16 mouse cellular contexts compared by ENCODE assay signal in the genomic region with DNA sequence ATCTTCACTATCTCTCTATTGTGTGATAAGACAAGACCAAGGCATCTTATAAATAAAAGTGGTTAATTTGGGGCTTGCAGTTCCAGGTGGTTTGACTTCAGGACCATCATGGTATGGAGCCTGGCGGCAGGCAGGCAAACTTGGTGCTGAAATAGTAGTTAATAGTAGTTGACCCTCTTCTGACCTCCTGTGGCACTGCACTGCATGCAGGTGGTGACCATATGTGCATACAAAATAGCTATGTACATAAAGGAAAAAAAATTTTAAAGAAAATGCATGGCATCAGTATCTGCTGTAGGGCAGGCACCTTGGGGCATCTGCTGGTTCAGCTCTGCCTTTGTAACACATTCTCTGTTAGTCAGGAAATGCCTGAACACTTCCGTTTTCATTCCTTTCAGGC.
"Had no signal": no experiment of that assay in that cellular context is flagged by ENCODE, and none has a peak within 500 bp of the region (broad histone marks: within the 10 kb centered on the region; RNA-seq: fewer than 3 reads in every experiment).

No protein-coding gene starts in this region.

- H3K9me3 ChIP-seq: limb, embryonic 15.5 days; liver, embryonic 12.5 days; lung, embryonic 15.5 days; megakaryocyte, embryonic 14.5 days; midbrain, embryonic 12.5 days; neural tube, embryonic 15.5 days had no signal

- DNase-seq: kidney, postnatal 10 days; kidney, postnatal 4 days; lung, postnatal 14 days; right cerebral cortex, postnatal 4 days; spleen, adult 18-20 months; thymus, adult 18-20 months; thymus, postnatal 14 days had no signal

- H3K4me1 ChIP-seq: limb, embryonic 15.5 days; liver, embryonic 12.5 days; lung, embryonic 15.5 days; midbrain, embryonic 12.5 days; neural tube, embryonic 15.5 days had no signal

- ATAC-seq: liver, embryonic 12.5 days; midbrain, embryonic 16.5 days had no signal

- H3K9ac ChIP-seq: limb, embryonic 15.5 days; liver, embryonic 12.5 days; lung, embryonic 15.5 days; midbrain, embryonic 12.5 days; neural tube, embryonic 15.5 days had no signal

- H3K4me2 ChIP-seq: limb, embryonic 15.5 days; liver, embryonic 12.5 days; lung, embryonic 15.5 days; midbrain, embryonic 12.5 days; neural tube, embryonic 15.5 days had no signal

- H3K4me3 ChIP-seq: layer of hippocampus, adult 2 months; limb, embryonic 15.5 days; liver, embryonic 12.5 days; lung, embryonic 15.5 days; megakaryocyte, embryonic 14.5 days; midbrain, embryonic 12.5 days; neural tube, embryonic 15.5 days had no signal

- H3K27me3 ChIP-seq: limb, embryonic 15.5 days; liver, embryonic 12.5 days; lung, embryonic 15.5 days; megakaryocyte, embryonic 14.5 days; midbrain, embryonic 12.5 days; neural tube, embryonic 15.5 days had no signal

- H3K27ac ChIP-seq: layer of hippocampus, adult 2 months; limb, embryonic 15.5 days; liver, embryonic 12.5 days; lung, embryonic 15.5 days; macrophage; midbrain, embryonic 12.5 days; neural tube, embryonic 15.5 days had no signal
